Mouse (Mus musculus) cerebellum, postnatal 36 days (tissue): ENCODE measurements around the gene Guca2a.
"Not testable (repeated sequence)": the region's sequence is repeated elsewhere in the genome, so short reads cannot be mapped to it uniquely, and the experiment has no call there.

Experiments used
- DNase-seq, 2 experiments: peaks; one replicate each; pipeline ENCODE4 v3.0.0; 2021 to 2022; ENCODE audit warnings: mixed read lengths in 2 of 2

Gene Guca2a

DNA sequence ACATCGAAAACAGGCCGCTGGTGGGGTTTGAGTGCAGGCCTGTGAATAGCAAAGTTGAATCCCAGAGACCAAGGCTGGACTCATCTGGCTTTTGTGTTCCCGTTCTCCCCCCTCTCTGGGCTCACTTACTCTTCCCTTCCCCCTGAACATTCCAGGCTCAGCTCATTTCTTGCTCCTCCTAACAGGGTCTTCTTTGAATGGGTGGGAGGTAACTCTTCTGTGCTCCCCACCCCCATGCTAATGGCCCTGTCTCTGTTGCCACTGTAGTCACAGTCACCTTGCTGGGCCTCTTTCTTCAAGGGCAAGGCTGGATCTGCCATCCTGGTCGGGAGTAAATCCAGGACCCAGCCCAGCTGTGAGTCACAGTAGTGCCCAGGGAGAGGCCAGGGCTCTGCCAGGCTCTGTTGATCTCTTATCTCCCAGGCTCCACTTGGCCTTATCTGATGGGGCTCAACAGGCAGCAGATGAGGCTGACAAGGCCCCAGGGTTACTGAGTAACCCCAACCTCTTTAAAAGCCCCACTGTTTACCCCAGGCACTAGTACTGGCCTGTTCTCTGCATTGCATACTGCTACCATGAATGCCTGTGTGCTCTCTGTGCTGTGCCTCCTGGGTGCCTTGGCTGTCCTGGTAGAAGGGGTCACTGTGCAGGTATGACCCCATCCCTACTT lies at the start of gene Guca2a:
Gene Guca2a (plus strand): TSS at position 529 of the 670 bp plus-strand sequence.
- DNase-seq = no peak

- DNase-seq = no peak
Measured at GRCm38 (mm10) chr4:119588037-119588436, 49.5 kb upstream of the Guca2a start.

GRCm38 (mm10) chr4:119589423-119589822 lies 48.1 kb upstream of the Guca2a start:
- DNase-seq = no peak

DNA sequence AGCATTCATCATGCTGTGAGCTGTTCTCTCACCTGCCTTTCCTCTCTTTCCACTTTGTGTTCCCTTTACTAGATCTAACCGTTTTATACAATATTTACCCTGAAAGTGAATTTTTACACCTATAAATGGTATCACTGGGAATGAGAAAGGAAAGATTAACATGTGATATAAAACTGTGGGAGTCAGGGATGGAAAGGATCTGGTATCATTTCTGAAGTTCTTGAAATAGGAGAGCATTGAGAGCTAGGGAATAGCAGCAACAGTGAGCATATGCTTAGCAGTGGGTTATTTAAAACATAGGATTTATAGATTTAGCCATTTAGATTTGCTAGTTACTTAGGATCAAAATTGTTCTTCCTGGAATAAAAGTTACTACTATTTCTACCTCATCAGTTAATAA lies 47.5 kb upstream of the Guca2a start:
- DNase-seq = no peak

DNA sequence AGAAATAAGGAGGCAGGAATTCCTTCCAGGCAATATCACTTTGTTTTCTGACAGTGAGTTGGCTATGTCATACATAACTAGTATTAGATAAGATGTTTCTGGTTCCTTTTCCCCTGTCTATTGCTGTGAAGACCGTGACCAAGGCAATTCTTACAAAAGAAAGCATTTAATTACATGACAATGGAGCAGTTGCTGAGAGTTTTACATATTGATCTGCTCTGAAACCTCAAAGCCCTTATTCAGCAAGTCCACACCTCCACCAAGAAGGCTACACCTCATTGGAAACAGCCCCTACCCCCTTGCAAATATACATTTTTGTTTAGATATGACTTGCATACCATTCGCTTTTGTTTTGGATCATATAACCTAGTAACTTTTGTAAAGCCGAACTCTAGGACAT lies 45.0 kb upstream of the Guca2a start:
- DNase-seq = no peak

GRCm38 (mm10) chr4:119594331-119594730 lies 43.2 kb upstream of the Guca2a start:
- DNase-seq = no peak

DNA sequence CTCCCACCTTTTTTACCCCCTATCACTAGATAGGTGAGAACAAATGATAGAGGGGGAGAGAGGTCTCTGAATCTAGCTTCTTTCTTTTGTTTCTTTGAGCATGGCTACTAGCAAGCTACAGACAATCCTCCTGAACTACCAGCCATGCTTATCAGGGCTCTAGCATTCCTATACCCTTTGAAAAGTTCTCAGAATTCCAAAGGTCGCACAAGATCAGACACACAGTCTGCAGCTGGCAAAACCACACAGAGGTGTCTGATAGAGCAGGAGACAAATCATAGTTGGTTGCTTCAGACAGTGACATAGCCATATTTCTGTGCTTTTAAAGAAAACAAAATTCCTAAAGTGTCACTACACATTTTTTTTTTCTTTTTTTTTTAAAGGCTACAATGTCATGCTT lies 37.9 kb upstream of the Guca2a start:
- DNase-seq = no peak

- DNase-seq = no peak
Measured at GRCm38 (mm10) chr4:119609488-119609887, 28.0 kb upstream of the Guca2a start.

DNA sequence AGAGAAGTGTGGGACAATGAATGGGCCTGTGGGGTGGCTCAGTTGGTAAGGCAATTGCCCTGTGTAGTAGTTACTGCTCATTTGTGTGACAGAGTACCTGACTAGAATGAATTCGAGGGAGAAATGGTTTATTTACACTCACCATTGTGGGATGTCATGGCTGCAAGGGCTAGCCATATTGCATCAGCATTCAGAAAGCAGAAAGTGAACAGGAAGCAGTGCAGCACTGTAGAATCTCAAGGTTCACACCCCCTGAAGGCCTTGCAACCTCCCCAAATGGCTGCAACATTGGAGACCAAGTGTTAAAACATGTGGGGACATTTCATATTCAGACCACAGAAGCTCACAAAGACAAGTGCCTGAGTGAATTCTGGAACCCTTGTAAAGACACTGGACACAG lies 23.4 kb upstream of the Guca2a start:
- DNase-seq = no peak

- DNase-seq = no peak
Measured at GRCm38 (mm10) chr4:119614724-119615123, 22.8 kb upstream of the Guca2a start.

- no peak for DNase-seq
Measured at GRCm38 (mm10) chr4:119626081-119626645, 11.3 kb upstream of the Guca2a start.

- DNase-seq = no peak
Measured at GRCm38 (mm10) chr4:119626876-119627275, 10.6 kb upstream of the Guca2a start.

GRCm38 (mm10) chr4:119627317-119627716 lies 10.2 kb upstream of the Guca2a start:
- no peak for DNase-seq

- not testable (repeated sequence) for DNase-seq
Measured at GRCm38 (mm10) chr4:119628363-119628762, 9.1 kb upstream of the Guca2a start.

DNA sequence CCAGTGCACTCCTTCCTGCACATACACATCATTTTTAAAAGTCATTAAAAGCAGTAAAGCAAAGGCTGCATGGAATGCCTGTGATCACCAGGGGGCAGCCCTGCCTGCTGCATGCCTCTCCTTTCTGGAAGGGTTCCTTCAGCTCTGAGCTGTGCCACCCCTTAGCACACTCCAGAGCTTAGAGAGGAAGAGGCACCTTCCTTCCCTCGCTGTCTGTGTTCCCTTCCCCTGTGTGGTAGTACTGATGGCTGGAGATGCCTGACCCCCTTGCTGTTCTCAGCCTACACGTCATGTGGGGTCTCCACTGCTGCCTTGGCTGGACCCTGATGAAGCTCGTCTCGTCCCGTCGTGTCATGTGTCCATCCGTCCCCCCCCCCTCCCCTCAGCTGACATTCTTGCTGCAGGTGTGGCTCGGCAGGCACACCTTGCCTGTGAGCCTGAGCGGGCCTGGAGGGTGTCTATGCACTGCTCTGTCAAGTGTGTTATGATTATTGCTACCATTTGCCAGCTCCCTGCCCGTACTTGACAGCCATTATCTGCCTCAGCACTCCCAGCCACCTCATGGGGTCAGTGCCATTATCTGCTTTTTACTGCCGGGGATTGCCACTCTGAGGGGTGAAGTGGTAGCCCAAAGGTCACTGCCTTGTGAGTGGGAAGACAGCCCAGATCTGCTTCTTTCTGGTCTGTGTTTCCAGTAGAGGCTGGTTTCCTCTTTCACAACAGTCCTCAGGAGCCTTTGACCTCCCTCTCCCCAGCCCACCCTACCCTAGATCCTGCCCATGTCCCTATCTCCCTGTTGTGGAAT lies 6.2 kb upstream of the Guca2a start:
- DNase-seq = peak; percentile 33 to 51

DNA sequence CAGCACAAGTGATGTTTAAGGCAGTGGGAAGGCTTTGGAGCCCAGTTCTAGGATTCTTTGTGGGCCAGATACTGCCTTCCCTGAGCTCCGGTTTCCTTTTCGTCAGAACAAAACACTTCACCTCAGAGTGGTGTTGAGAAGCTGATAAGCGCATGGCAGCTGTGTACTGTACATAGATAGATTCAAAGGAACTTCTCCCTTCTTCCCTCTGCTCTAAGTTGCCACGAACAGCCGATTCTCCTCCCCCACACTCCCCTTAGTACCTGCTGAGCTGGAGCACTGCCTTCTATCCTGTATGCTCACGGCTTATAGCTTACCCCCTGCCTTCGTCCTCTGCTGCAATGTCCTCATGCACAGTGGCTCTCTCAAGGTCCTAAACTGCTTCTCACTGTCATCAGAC lies 4.8 kb upstream of the Guca2a start:
- DNase-seq = no peak

DNA sequence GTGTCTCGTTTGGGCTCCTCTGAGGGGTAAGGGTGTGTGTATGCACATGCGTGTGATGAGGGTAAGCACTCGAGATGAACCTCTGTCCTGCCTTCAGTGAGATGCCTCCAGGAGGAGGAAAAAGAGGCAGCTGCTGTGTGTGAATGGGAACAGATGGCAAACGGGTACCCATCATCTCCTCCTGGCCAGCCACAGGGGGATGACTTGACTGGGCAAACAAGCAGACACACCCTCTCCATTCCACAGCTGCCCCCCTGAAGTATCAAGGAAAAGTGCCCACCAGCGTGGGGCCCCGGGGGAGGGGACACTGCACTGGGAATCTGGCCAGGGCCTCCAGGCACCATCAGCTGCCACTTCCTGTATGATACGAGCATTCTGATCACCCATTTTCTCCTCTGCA lies 4.2 kb upstream of the Guca2a start:
- no peak for DNase-seq

DNA sequence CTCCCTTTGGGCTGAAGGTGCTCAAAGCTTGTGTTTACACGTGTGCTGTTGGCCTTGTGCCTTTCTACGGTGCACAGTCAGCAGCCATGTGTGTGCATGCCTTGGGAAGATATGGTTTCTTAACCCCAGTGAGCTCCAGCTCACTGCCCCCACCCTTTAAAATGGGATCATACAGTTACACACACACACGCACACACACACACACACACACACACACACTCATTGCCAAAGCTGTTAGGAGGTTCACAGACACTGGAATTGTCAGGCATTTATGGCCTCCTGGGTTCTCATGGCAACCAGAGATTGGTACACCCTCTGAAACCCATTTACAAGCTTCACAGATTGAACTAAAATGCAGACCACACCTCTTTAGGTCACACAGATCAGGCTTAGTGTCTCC lies 3.6 kb upstream of the Guca2a start:
- no peak for DNase-seq

DNA sequence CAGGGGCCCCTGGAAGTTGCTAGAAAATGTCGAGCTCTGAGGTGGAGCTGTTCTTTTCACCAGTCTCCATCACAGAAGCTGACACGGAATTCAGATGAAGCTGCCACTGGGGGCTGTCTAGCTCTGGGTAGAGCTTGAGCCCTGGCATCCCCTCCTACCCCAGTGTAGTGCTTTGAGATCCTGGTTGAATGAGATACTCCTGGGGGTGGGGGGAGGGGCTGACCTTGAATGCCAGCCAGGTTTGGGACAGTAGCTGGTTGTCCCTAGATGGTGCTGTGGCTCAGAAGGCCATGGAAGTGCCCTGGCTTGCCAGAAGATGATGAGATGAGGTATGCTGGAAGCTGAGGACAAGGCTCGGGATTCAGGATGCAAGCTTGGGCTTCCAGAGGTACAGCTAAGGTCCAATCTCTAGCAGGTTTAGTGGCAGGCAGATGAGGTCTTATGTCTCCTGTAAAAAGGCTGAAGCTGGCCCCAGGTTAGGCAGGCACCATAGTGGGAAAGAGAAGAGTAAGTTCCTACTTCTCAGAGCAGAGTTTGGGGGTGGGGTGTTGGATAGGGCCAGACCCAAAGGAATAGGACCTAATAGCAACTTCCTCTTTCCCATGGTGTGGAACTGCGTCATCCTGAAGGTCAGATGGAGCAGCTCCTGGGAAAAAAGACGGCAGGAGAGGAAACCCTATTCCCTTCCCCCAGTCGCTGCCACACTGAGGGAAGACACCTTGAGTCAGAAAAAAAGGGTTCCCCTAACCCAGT lies 2.4 kb upstream of the Guca2a start:
- DNase-seq = no peak

GRCm38 (mm10) chr4:119635686-119636085 lies 1.8 kb upstream of the Guca2a start:
- DNase-seq = no peak

DNA sequence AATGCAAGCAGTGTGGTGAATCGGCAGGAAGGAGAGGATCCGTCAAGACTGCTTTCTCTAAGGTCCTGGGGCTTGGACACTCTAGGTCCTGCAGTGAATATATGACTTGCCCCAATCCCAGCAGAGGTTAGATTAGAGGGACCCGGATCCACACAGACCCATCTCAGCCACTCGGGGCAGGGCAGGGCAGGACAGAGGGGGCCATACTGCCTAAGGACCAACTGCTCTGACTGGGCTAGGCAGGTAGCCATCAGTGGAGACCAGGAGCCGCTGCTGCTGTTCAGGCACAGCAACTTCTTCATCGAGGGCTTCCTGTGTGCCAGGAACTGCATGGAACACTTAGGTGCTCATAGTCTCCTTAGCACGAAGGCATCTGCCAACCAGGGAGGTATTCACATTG lies 773 bp upstream of the Guca2a start:
- no peak for DNase-seq

DNA sequence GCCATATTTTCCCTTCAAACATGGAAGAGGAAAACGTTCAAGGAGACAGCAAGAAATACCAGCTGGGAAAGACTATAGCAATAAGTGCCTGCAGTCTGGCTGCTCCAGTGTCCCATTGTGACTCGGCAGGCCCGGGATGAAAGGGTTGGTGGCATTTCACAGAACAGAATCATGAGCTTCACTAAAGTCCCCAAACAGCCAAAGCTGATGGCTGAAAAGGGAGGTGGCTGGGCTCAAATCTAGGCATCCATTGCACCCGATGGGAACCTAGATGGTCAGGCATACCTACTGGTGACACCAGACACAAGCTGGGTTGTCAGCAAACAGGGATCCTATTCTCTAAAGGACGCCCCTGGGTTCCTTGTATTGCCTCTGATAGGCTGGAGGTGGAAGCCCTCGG lies 442 bp downstream of the Guca2a start:
- DNase-seq = no peak

DNA sequence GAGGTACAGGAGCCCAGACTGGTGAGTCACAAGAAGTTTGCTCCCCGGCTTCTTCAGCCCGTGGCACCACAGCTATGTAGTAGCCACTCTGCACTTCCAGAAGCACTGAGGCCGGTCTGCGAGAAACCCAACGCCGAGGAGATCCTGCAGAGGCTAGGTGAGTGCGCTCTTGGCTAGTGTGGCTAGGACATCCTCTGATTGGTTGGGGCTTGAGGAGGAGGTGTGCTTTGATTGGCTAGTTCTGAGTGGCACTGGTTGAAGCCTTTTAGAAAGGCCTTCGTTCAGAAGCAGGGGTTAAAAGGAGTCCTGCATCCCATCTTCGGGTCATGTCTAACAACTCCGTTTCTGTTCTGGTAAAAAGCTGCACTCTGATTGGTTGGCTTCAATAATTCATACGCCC lies 1.2 kb downstream of the Guca2a start:
- no peak for DNase-seq
